Mouse (Mus musculus) intestine, postnatal 0 days (tissue): ENCODE measurements around the gene Mtmr3. TPM values are rescaled to one million over a fixed set of nuclear protein-coding genes. Genes with fewer than 3 reads are reported as not detected.

Experiments used
- ATAC-seq: fragments of 200-750 bp; cut with Nextera tagmentation; 2 replicates; pipeline ENCODE4 v1.8.0; 2017; ENCODE audit warnings: mild to moderate bottlenecking, moderate TSS enrichment, moderate library complexity
- H3K27ac ChIP-seq: fragments of 300-500 bp; sonication (generic); 2 replicates; pipeline ENCODE4 v1.5.1; 2014; ENCODE audit warnings: mild to moderate bottlenecking, low read depth, low read length, moderate library complexity
- H3K27me3 ChIP-seq: fragments of 300-500 bp; sonication (generic); replicated peaks from 2 replicates; pipeline ENCODE4 v1.6.1; 2014; ENCODE audit warnings: low read length, mixed read lengths; ENCODE audit not compliant: control insufficient read depth, insufficient read depth
- H3K36me3 ChIP-seq: fragments of 300-500 bp; sonication (generic); 2 replicates; pipeline ENCODE4 v1.6.1; 2014; ENCODE audit warnings: mild to moderate bottlenecking, moderate library complexity; ENCODE audit not compliant: control insufficient read depth, insufficient read depth
- H3K4me1 ChIP-seq: fragments of 300-500 bp; sonication (generic); replicated peaks from 2 replicates; pipeline ENCODE4 v1.6.1; 2014; ENCODE audit warnings: antibody characterized with exemption, low read length, mixed read lengths; ENCODE audit not compliant: control insufficient read depth, insufficient read depth
- H3K4me2 ChIP-seq: fragments of 300-500 bp; sonication (generic); replicated peaks from 2 replicates; pipeline ENCODE4 v1.6.1; 2014; ENCODE audit warnings: low read depth, mild to moderate bottlenecking, moderate library complexity
- H3K4me3 ChIP-seq: fragments of 300-500 bp; sonication (generic); 2 replicates; pipeline ENCODE4 v1.5.1; 2014; ENCODE audit warnings: low read depth, low read length
- H3K9ac ChIP-seq: fragments of 300-500 bp; sonication (generic); 2 replicates; pipeline ENCODE4 v1.6.1; 2014; ENCODE audit warnings: mild to moderate bottlenecking, low read depth, low read length
- H3K9me3 ChIP-seq: fragments of 300-500 bp; sonication (generic); 2 replicates; pipeline ENCODE4 v1.6.1; 2016; ENCODE audit warnings: mixed run types; ENCODE audit not compliant: control insufficient read depth
- CTCF ChIP-seq: sonication (generic); IDR thresholded peaks from 2 replicates; pipeline ENCODE4 v1.5.1; 2016; ENCODE audit warnings: low read depth, mild to moderate bottlenecking, control low read depth, antibody characterized with exemption, moderate library complexity
- WGBS: fragments of 180-500 bp; shearing (Covaris S2); extraction: QIAGEN DNeasy Blood & Tissue Kit; methylation state at CpG from one replicate; pipeline ENCODE4 v1.1.7; 2014; 5-methylcytosine and 5-hydroxymethylcytosine counted together
- polyA plus RNA-seq: library from polyadenylated mRNA; unstranded; fragments of >200 nt; fragmentation: Nextera tagmentation; extraction: Ambion mirVana; gene quantifications from 2 replicates; pipeline ENCODE4 v1.2.1, GENCODE M21; 2015

Mtmr3 gene
- 9.8 and 10.0 TPM in 2 replicates for polyA plus RNA-seq

DNA sequence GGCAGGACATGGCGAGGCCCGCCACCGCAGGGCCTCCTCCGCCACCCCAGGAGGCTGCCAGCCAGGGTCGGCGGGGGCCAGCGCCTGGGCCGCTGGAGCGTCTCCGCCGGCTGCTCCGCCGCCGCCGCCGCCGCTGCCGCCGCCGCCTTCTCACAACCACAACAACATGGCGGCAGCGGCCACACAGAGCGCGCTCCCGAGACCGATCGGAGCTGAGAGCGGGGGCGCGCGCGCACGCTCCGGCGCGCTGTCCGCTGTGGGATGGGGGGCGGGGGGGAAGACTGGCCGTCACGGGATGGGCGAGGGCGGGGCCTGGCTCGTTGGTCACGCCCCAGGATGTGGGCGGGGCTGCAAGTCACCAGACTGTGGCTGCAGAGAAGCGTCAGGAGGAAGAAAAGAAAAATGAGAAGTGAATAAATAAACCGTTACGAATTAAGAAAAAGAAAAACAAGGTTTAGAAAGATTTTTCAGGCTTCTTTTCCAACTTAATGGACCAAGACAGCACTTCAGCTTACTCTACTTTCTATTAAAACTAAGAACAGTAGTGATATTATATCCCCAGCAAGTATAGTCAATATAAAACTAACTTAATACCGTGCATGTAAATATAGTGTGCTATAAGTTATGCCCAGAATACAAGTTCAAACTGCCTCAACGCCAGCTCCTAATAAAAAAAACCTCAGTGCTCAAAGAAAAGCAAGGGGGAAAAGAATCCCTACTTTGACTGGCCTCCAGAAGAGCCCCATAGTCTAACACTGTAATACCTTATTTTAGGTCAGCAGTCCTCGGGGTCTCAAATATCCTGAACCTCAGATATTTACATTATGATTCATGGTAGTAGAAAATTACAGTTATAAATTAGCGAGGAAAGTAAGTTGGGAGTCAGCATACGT, at the start of gene Mtmr3:
Gene Mtmr3 (minus strand): TSS at position 256 of the 893 bp plus-strand sequence.
- peak within 1 kb of the TSS; percentile 99 for H3K9ac ChIP-seq
- 4% methylated on average over 51 of the region's 53 CpGs for WGBS
- no peaks in the 10 kb centered on the region for H3K27me3 ChIP-seq
- ATAC-seq = peak; percentile 97
- no peaks in the 10 kb centered on the region for H3K9me3 ChIP-seq
- no peak for TF ChIP-seq CTCF
- no peaks in the 10 kb centered on the region for H3K36me3 ChIP-seq
- H3K27ac ChIP-seq = peak within 1 kb of the TSS; percentile 91
- 0 out of 2 replicates have a peak, but pooled peaks cover 3% of the 10 kb centered on the region for H3K4me1 ChIP-seq
- peak within 1 kb of the TSS; percentile 66 for H3K4me2 ChIP-seq
- peak within 1 kb of the TSS; percentile 83 for H3K4me3 ChIP-seq

DNA sequence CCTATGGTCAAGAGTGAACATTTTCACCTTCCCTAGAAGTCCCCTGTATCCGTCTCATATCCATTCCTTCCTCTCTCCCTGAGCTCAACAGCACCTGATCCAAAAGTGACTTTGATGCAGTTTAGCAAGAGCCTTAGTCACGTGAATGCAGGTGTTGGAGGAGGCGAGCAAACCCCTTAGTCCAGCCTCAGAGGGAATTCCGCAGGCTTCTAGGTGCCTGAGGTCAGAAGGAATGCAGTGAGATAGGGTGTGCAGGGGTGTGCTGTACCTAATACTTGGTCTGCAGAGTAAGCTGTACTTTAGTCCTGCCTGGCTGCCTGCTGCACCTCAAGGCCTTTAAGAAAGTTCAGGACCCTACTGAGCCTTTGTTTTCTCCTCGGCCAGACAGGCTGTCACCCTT, 49.1 kb upstream of the Mtmr3 start:
- H3K4me1 ChIP-seq = 0 out of 2 replicates have a peak, but pooled peaks cover 5% of the 10 kb centered on the region
- H3K9ac ChIP-seq = no peak overlapping the region
- no peak for ATAC-seq
- no peaks in the 10 kb centered on the region for H3K9me3 ChIP-seq
- WGBS = 68% methylated on average over 5 of the region's 5 CpGs
- no peak overlapping the region for H3K27ac ChIP-seq
- TF ChIP-seq CTCF = no peak
- no peaks in the 10 kb centered on the region for H3K27me3 ChIP-seq
- peaks cover 27% of the 10 kb centered on the region for H3K36me3 ChIP-seq
- H3K4me2 ChIP-seq = no peak overlapping the region
- no peak overlapping the region for H3K4me3 ChIP-seq

DNA sequence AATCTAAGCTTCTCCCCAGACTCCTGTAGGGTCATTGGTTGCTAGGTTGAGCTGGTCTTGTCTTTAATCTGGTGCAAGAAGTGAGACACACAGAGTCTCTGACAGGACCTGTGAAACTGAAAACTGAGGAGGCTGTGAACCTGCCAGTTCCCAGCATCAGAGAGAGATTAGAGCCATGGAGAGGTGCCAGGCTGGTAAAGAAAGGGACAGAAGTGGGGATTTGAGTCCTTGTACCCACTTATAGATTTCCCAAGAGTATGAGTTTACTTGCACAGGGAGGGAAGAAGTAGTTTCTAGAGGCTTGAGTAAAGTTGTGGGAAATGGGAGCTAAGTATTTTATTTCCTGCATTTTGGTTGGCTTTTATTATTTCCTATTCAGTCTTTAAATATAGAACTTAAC, 46.5 kb upstream of the Mtmr3 start:
- H3K27me3 ChIP-seq = no peaks in the 10 kb centered on the region
- no peak for ATAC-seq
- H3K36me3 ChIP-seq = peaks cover 3% of the 10 kb centered on the region; the same call in 1 of the 2 replicates
- H3K4me2 ChIP-seq = no peak overlapping the region
- no peak overlapping the region for H3K9ac ChIP-seq
- H3K27ac ChIP-seq = no peak overlapping the region
- H3K4me1 ChIP-seq = 0 out of 2 replicates have a peak, but pooled peaks cover 10% of the 10 kb centered on the region
- H3K9me3 ChIP-seq = no peaks in the 10 kb centered on the region
- H3K4me3 ChIP-seq = no peak overlapping the region
- TF ChIP-seq CTCF = no peak

DNA sequence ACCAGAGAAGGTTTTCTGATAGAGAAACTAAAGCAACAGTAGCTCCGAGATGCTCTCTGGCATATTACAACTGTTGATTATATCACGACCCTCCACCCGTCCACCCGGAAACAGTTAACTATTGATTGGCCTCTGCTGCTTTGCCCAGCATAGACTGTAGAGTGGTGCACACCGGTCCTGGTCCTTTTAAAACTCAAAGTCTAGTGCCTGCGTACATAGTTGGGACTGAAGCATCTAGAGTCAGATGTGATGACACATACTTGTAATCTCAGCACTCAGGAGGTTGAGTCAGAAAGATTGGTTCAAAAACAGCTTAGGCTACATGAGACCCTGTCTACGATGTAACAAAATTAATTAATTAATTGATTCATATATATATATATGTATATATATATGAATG, 43.6 kb upstream of the Mtmr3 start:
- no peaks in the 10 kb centered on the region for H3K27me3 ChIP-seq
- peak overlapping the region; percentile 75 for H3K4me2 ChIP-seq
- 16% methylated on average over 7 of the region's 7 CpGs for WGBS
- H3K36me3 ChIP-seq = peaks cover 3% of the 10 kb centered on the region; the same call in 1 of the 2 replicates
- H3K27ac ChIP-seq = peak overlapping the region; percentile 93
- no peaks in the 10 kb centered on the region for H3K9me3 ChIP-seq
- peak; percentile 34; the same call in 1 of the 2 replicates for ATAC-seq
- H3K4me3 ChIP-seq = peak overlapping the region; percentile 60
- H3K9ac ChIP-seq = peak overlapping the region; percentile 58
- TF ChIP-seq CTCF = no peak
- 0 out of 2 replicates have a peak, but pooled peaks cover 10% of the 10 kb centered on the region for H3K4me1 ChIP-seq

DNA sequence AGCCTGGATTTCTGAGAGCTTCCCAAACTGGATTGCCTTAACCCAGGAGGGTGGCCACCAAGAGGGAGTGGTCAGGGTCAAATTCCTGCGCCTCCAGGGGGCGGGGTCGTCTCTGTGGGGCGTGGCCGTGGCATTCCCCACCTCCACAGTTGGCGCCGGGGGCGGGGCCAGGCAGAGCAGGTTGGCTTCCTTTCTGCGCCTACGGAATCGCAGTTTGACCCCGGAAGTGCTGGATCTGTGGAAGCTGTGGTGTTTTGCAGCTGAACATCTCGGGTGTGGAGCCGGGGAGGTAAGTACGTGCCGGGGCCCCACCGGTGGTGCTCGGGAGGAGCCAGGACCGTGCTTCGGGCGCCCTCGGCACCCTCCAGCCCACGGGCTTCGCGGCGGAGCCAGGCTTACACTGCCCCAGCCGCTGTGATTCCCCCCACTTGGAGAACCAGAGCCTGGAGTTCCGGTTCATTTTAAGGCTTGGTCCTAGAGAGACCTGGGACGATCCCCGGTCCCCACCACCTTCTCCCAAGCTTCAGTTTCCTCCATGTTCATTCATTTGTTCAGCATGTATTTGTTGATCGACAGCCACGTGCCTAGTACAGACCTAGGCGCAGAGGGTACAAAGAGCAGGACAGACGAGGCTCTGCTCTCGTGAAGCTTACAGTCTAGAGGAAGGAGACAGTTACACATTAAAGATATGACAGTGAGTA, 43.0 kb upstream of the Mtmr3 start, which contains the start of gene Ascc2:
Gene Ascc2 (plus strand): TSS at position 214 of the 701 bp plus-strand sequence.
- under 1% methylated on average over 35 of the region's 35 CpGs for WGBS
- peak within 1 kb of the TSS; percentile 93 for H3K27ac ChIP-seq
- peak within 1 kb of the TSS; percentile 58 for H3K9ac ChIP-seq
- no peaks in the 10 kb centered on the region; the same call in 1 of the 2 replicates for H3K36me3 ChIP-seq
- H3K4me1 ChIP-seq = 0 out of 2 replicates have a peak, but pooled peaks cover 10% of the 10 kb centered on the region
- peak; percentile 45 for TF ChIP-seq CTCF
- H3K9me3 ChIP-seq = no peaks in the 10 kb centered on the region
- peak within 1 kb of the TSS; percentile 60 for H3K4me3 ChIP-seq
- no peaks in the 10 kb centered on the region for H3K27me3 ChIP-seq
- peak within 1 kb of the TSS; percentile 75 for H3K4me2 ChIP-seq
- peak; percentile 92 for ATAC-seq
